In the genomic region with DNA sequence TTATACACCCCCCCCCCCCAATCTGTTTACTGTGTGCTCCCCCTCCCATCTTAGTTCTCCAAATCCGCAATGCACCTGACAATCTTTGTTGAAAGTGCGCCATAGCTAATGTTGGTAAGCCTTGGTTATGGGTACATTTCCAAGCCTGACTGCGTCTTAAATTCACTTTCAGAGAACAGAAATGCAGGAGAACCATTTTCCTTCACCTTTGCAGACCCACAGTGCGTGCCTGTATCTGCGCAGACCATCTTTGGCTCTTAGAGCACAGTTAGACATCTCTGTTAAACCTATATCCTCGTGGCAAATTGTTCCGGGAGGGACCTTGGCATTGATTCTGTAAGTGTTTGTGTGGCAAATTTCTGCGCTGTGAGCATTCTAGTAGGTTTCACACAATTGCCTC, we compare ENCODE assay signal across 10 mouse cellular contexts. TPM values are rescaled to one million over a fixed set of nuclear protein-coding genes. Genes with fewer than 3 reads are reported as not detected.
A peak's percentile ranks its signal among the peaks of the same experiment; 100 is the strongest.
DNase-seq lines count a peak whose midpoint lies in the region; ATAC-seq and TF ChIP-seq lines count a peak whose summit lies in the region.
"Had no signal": no experiment of that assay in that cellular context is flagged by ENCODE, and none has a peak within 500 bp of the region (broad histone marks: within the 10 kb centered on the region; RNA-seq: fewer than 3 reads in every experiment).

No protein-coding gene starts in this region.

- no peak for TF ChIP-seq CTCF in cerebellum, adult 2 months (IDR thresholded peaks at IDR 0.05; ENCODE audit: borderline replicate concordance, insufficient read depth, low read depth, low read length)
- no peak for TF ChIP-seq CTCF in liver, postnatal 0 days (IDR thresholded peaks at IDR 0.05; ENCODE audit: low read depth)

- H3K27me3 ChIP-seq in cerebellum, adult 2 months (ENCODE audit: control insufficient read depth, insufficient read depth, low read length) = no peaks in the 10 kb centered on the region
- peaks cover 4% of the 10 kb centered on the region; the same call in 1 of the 2 replicates for H3K27me3 ChIP-seq in liver, embryonic 11.5 days (replicated peaks; ENCODE audit: control insufficient read depth, insufficient read depth, low read length)
- no peaks in the 10 kb centered on the region for H3K27me3 ChIP-seq in liver, postnatal 0 days (ENCODE audit: insufficient read depth, low read length)
- no peaks in the 10 kb centered on the region for H3K27me3 ChIP-seq in limb, embryonic 13.5 days
- no peaks in the 10 kb centered on the region for H3K27me3 ChIP-seq in stomach, embryonic 16.5 days (ENCODE audit: control insufficient read depth, insufficient read depth, low read length)

- no peaks in the 10 kb centered on the region for H3K36me3 ChIP-seq in liver, embryonic 11.5 days (ENCODE audit: control insufficient read depth, insufficient read depth, low read length)
- no peaks in the 10 kb centered on the region; the same call in 1 of the 2 replicates for H3K36me3 ChIP-seq in liver, postnatal 0 days (replicated peaks; ENCODE audit: insufficient read depth, low read length)
- H3K36me3 ChIP-seq in limb, embryonic 13.5 days = no peaks in the 10 kb centered on the region; the same call in 1 of the 2 replicates
- H3K36me3 ChIP-seq in stomach, embryonic 16.5 days (ENCODE audit: control insufficient read depth, insufficient read depth, low read length) = peaks cover 4% of the 10 kb centered on the region; the same call in 1 of the 2 replicates

- peak overlapping the region; percentile 97 for H3K4me3 ChIP-seq in cerebellum, adult 2 months (replicated peaks; ENCODE audit: insufficient read depth, low read depth, low read length)
- H3K4me3 ChIP-seq in liver, embryonic 11.5 days (ENCODE audit: low read depth, low read length) = no peak overlapping the region
- no peak overlapping the region for H3K4me3 ChIP-seq in liver, postnatal 0 days (ENCODE audit: low read depth, low read length)
- peak overlapping the region; percentile 47 for H3K4me3 ChIP-seq in limb, embryonic 13.5 days
- peak overlapping the region; percentile 48 for H3K4me3 ChIP-seq in stomach, embryonic 16.5 days (replicated peaks; ENCODE audit: low read length)

- no peak for TF ChIP-seq POLR2A in cerebellum, adult 2 months (IDR thresholded peaks at IDR 0.05; ENCODE audit: borderline replicate concordance, insufficient read depth, low read length)

- H3K9me3 ChIP-seq in liver, embryonic 11.5 days (ENCODE audit: control insufficient read depth, low read length) = no peaks in the 10 kb centered on the region
- no peaks in the 10 kb centered on the region for H3K9me3 ChIP-seq in liver, postnatal 0 days (ENCODE audit: low read length)
- peaks cover 20% of the 10 kb centered on the region for H3K9me3 ChIP-seq in limb, embryonic 13.5 days
- H3K9me3 ChIP-seq in stomach, embryonic 16.5 days (replicated peaks; ENCODE audit: control insufficient read depth, low read length) = peaks cover 12% of the 10 kb centered on the region

- 56% methylated on average over 8 of the region's 8 CpGs for WGBS in cerebellum, adult 2 months
- 82% methylated on average over 8 of the region's 8 CpGs for whole genome bisulfite sequencing in liver, embryonic 11.5 days
- 88% methylated on average over 8 of the region's 8 CpGs for WGBS in liver, postnatal 0 days (ENCODE audit: insufficient replicate concordance)
- WGBS in limb, embryonic 13.5 days = 71% methylated on average over 8 of the region's 8 CpGs
- WGBS in stomach, embryonic 16.5 days = 88% methylated on average over 8 of the region's 8 CpGs

- no peak for ATAC-seq in liver, embryonic 11.5 days (replicated peaks; ENCODE audit: low FRiP score)
- ATAC-seq in liver, postnatal 0 days = no peak
- no peak for ATAC-seq in limb, embryonic 13.5 days (ENCODE audit: low FRiP score, low read depth)
- ATAC-seq in stomach, embryonic 16.5 days (ENCODE audit: insufficient read depth, low FRiP score) = no peak

- H3K9ac ChIP-seq in liver, embryonic 11.5 days (ENCODE audit: low read depth, low read length) = no peak overlapping the region
- H3K9ac ChIP-seq in liver, postnatal 0 days (replicated peaks) = no peak overlapping the region
- H3K9ac ChIP-seq in limb, embryonic 13.5 days = no peak overlapping the region
- no peak overlapping the region for H3K9ac ChIP-seq in stomach, embryonic 16.5 days (ENCODE audit: low read length)

- TF ChIP-seq EP300 in liver, postnatal 0 days (IDR thresholded peaks at IDR 0.05; ENCODE audit: low read depth) = no peak

- no peaks in the 10 kb centered on the region; the same call in 1 of the 2 replicates for H3K4me1 ChIP-seq in cerebellum, adult 2 months (ENCODE audit: control insufficient read depth, insufficient read depth, low read length)
- no peaks in the 10 kb centered on the region for H3K4me1 ChIP-seq in liver, embryonic 11.5 days (replicated peaks; ENCODE audit: control insufficient read depth, insufficient read depth, low read length)
- H3K4me1 ChIP-seq in liver, postnatal 0 days (ENCODE audit: insufficient read depth) = no peaks in the 10 kb centered on the region
- H3K4me1 ChIP-seq in limb, embryonic 13.5 days = peaks cover 6% of the 10 kb centered on the region
- no peaks in the 10 kb centered on the region for H3K4me1 ChIP-seq in stomach, embryonic 16.5 days (ENCODE audit: control insufficient read depth, insufficient read depth, low read length)

- peak overlapping the region; percentile 60; the same call in 1 of the 2 replicates for H3K4me2 ChIP-seq in liver, embryonic 11.5 days
- H3K4me2 ChIP-seq in liver, postnatal 0 days (ENCODE audit: low read depth, low read length) = no peak overlapping the region
- H3K4me2 ChIP-seq in limb, embryonic 13.5 days (replicated peaks) = peak overlapping the region; percentile 74
- H3K4me2 ChIP-seq in stomach, embryonic 16.5 days (ENCODE audit: low read depth, low read length) = peak overlapping the region; percentile 63

- H3K27ac ChIP-seq in cerebellum, adult 2 months (ENCODE audit: insufficient read depth, low read length) = peak overlapping the region; percentile 85
- no peak overlapping the region for H3K27ac ChIP-seq in liver, embryonic 11.5 days (ENCODE audit: low read depth, low read length)
- no peak overlapping the region for H3K27ac ChIP-seq in liver, postnatal 0 days (ENCODE audit: low read depth)
- H3K27ac ChIP-seq in limb, embryonic 13.5 days = no peak overlapping the region
- no peak overlapping the region for H3K27ac ChIP-seq in stomach, embryonic 16.5 days (ENCODE audit: low read length)

- peak in 1 of 2 experiments; percentile 61 for DNase-seq in cerebellum, adult 2 months
- DNase-seq in cerebellum, postnatal 4 days (ENCODE audit: low spot score in 2 of 2) = no peak
- DNase-seq in liver, embryonic 11.5 days (ENCODE audit: low spot score) = no peak
- DNase-seq in liver, postnatal 0 days = no peak
- DNase-seq in frontal cortex, postnatal 25 days (ENCODE audit: low spot score in 2 of 2) = no peak
- no peak for DNase-seq in natural killer cell, adult 2 months (ENCODE audit: low spot score in 2 of 2)
- DNase-seq: lung, adult 18-20 months; thymus, adult 18-20 months had no signal

RNA-seq across cellular contexts. Expression of a gene that starts 0.5 kb away (rescaled TPM):
- polyA plus RNA-seq in cerebellum, adult 2 months (2012; rRNA removed) = 648 and 689 TPM in 2 replicates
- 0.77 and 1.0 TPM in 2 replicates for polyA plus RNA-seq in liver, embryonic 11.5 days (2014; fragmentation: Nextera tagmentation; extraction: Ambion mirVana)
- 0.19 and 0.22 TPM in 2 replicates for polyA plus RNA-seq in liver, postnatal 0 days (2015; fragmentation: Nextera tagmentation; extraction: Ambion mirVana)
- polyA plus RNA-seq in limb, embryonic 13.5 days (2015; fragmentation: Nextera tagmentation; extraction: Ambion mirVana) = 3.4 and 3.9 TPM in 2 replicates
- polyA plus RNA-seq in stomach, embryonic 16.5 days (2015; fragmentation: Nextera tagmentation; extraction: Ambion mirVana) = 7.5 and 7.9 TPM in 2 replicates

Comparison
In these comparisons a context has a peak if more than half of its experiments do, and no peak if none do; other contexts are left out.
1. H3K4me3 ChIP-seq: peak in cerebellum, adult 2 months (single experiment), limb, embryonic 13.5 days (single experiment) and stomach, embryonic 16.5 days (single experiment); none in liver, embryonic 11.5 days (single experiment) and liver, postnatal 0 days (single experiment).
2. RNA of a gene that starts 0.5 kb away (polyA plus RNA-seq): 648 to 689 TPM in cerebellum, adult 2 months; 7.5 to 7.9 TPM in stomach, embryonic 16.5 days, 3.4 to 3.9 TPM in limb, embryonic 13.5 days, 0.77 to 1.0 TPM in liver, embryonic 11.5 days and 0.19 to 0.22 TPM in liver, postnatal 0 days; every median in the first group is over 10 times any median in the second.